Comparison of ENCODE assay signal across 12 mouse cellular contexts in the genomic region with DNA sequence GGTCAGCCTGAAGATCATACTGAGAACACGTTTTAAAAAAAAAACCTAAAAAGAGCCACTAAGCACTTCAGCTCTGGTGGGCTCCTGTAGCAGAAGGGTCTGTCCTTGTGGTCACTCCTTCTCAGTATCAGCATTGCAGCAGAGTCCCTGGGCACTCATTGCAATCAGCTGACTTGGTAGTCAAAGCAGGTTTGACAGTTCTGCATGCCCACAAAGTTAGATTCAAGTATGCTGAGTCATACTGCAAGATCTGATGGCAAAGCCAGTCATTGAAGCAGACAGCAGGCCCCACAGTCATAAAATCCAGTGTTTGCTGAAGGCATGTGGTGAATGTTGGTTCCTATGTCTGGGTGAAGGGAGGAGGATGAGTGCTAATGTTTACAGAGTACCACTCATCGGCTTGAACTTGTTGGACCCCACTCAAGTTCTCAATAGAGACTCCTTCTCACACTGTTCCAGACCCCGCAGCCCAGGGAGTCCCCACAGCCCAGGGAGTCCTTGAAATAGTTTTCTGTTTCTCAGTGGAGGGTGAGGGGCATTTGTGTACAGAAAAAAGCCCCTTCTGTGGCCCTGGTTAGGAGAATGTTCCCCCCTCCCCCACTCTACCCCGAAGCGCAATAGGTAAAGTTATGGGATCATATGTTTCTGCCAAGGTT. TPM values are rescaled to one million over a fixed set of nuclear protein-coding genes. Genes with fewer than 3 reads are reported as not detected.
DNase-seq lines count a peak whose midpoint lies in the region; ATAC-seq lines count a peak whose summit lies in the region.
"Had no signal": no experiment of that assay in that cellular context is flagged by ENCODE, and none has a peak within 500 bp of the region (broad histone marks: within the 10 kb centered on the region; RNA-seq: fewer than 3 reads in every experiment).

No protein-coding gene starts in this region.

- peak; percentile 39; the same call in 1 of the 2 replicates for ATAC-seq in heart, embryonic 12.5 days (ENCODE audit: insufficient number of reproducible peaks, low FRiP score)
- ATAC-seq in intestine, embryonic 14.5 days (replicated peaks; ENCODE audit: low FRiP score, low TSS enrichment, low read depth) = peak; percentile 72
- peak; percentile 25; the same call in 1 of the 2 replicates for ATAC-seq in stomach, embryonic 16.5 days (ENCODE audit: insufficient read depth, low FRiP score)
- no peak for ATAC-seq in kidney, embryonic 14.5 days (ENCODE audit: low FRiP score, low TSS enrichment)

- peaks cover 20% of the 10 kb centered on the region for H3K4me1 ChIP-seq in heart, embryonic 12.5 days (replicated peaks)
- 0 out of 2 replicates have a peak, but pooled peaks cover 4% of the 10 kb centered on the region for H3K4me1 ChIP-seq in intestine, embryonic 14.5 days (replicated peaks; ENCODE audit: control insufficient read depth, insufficient read depth, low read length)
- H3K4me1 ChIP-seq in stomach, embryonic 16.5 days (ENCODE audit: control insufficient read depth, insufficient read depth, low read length) = no peaks in the 10 kb centered on the region
- H3K4me1 ChIP-seq in kidney, embryonic 14.5 days (ENCODE audit: control insufficient read depth, insufficient read depth, low read length) = no peaks in the 10 kb centered on the region
- H3K4me1 ChIP-seq: embryonic facial prominence, embryonic 15.5 days; neural tube, embryonic 15.5 days had no signal

- no peak overlapping the region for H3K4me2 ChIP-seq in heart, embryonic 12.5 days
- no peak overlapping the region for H3K4me2 ChIP-seq in intestine, embryonic 14.5 days (ENCODE audit: low read length)
- no peak overlapping the region for H3K4me2 ChIP-seq in stomach, embryonic 16.5 days (ENCODE audit: low read depth, low read length)
- H3K4me2 ChIP-seq in kidney, embryonic 14.5 days (replicated peaks; ENCODE audit: low read depth, low read length) = no peak overlapping the region
- H3K4me2 ChIP-seq: embryonic facial prominence, embryonic 15.5 days; neural tube, embryonic 15.5 days had no signal

- no peak overlapping the region for H3K9ac ChIP-seq in heart, embryonic 12.5 days
- H3K9ac ChIP-seq in intestine, embryonic 14.5 days (ENCODE audit: low read length) = no peak overlapping the region
- H3K9ac ChIP-seq in stomach, embryonic 16.5 days (ENCODE audit: low read length) = no peak overlapping the region
- no peak overlapping the region for H3K9ac ChIP-seq in kidney, embryonic 14.5 days (ENCODE audit: low read depth, low read length)
- H3K9ac ChIP-seq: embryonic facial prominence, embryonic 15.5 days; neural tube, embryonic 15.5 days had no signal

- no peak for DNase-seq in heart, postnatal 36 days
- DNase-seq in adrenal gland, postnatal 10 days = peak; percentile 15
- no peak for DNase-seq in intestine, embryonic 14.5 days (ENCODE audit: low spot score)
- no peak for DNase-seq in cerebellum, adult 8-10 months
- DNase-seq in thymus, postnatal 4 days = no peak
- DNase-seq: gastrocnemius, postnatal 25 days; kidney, postnatal 25 days had no signal

- intact Hi-C loops in heart, postnatal 36 days (cut with DNase I) = no loop called here

- no peaks in the 10 kb centered on the region for H3K36me3 ChIP-seq in heart, embryonic 12.5 days
- no peaks in the 10 kb centered on the region for H3K36me3 ChIP-seq in intestine, embryonic 14.5 days (ENCODE audit: control insufficient read depth, insufficient read depth, low read length)
- no peaks in the 10 kb centered on the region for H3K36me3 ChIP-seq in stomach, embryonic 16.5 days (ENCODE audit: control insufficient read depth, insufficient read depth, low read length)
- H3K36me3 ChIP-seq in kidney, embryonic 14.5 days (ENCODE audit: control insufficient read depth, insufficient read depth, low read length) = no peaks in the 10 kb centered on the region
- H3K36me3 ChIP-seq: embryonic facial prominence, embryonic 15.5 days; neural tube, embryonic 15.5 days had no signal

- no peak overlapping the region for H3K27ac ChIP-seq in heart, embryonic 12.5 days (ENCODE audit: poor library complexity, severe bottlenecking)
- no peak overlapping the region for H3K27ac ChIP-seq in intestine, embryonic 14.5 days (ENCODE audit: low read depth)
- H3K27ac ChIP-seq in stomach, embryonic 16.5 days (ENCODE audit: low read length) = no peak overlapping the region
- no peak overlapping the region for H3K27ac ChIP-seq in kidney, embryonic 14.5 days (ENCODE audit: low read depth, low read length)
- H3K27ac ChIP-seq: embryonic facial prominence, embryonic 15.5 days; neural tube, embryonic 15.5 days had no signal

- 76% methylated on average over 5 of the region's 5 CpGs for WGBS in heart, embryonic 12.5 days
- 60% methylated on average over 5 of the region's 5 CpGs for WGBS in intestine, embryonic 14.5 days
- WGBS in stomach, embryonic 16.5 days = 68% methylated on average over 5 of the region's 5 CpGs
- WGBS in kidney, embryonic 14.5 days = 67% methylated on average over 5 of the region's 5 CpGs

- no peaks in the 10 kb centered on the region for H3K9me3 ChIP-seq in heart, embryonic 12.5 days (replicated peaks)
- H3K9me3 ChIP-seq in intestine, embryonic 14.5 days (ENCODE audit: control insufficient read depth, low read length) = no peaks in the 10 kb centered on the region
- H3K9me3 ChIP-seq in stomach, embryonic 16.5 days (replicated peaks; ENCODE audit: control insufficient read depth, low read length) = no peaks in the 10 kb centered on the region
- H3K9me3 ChIP-seq in kidney, embryonic 14.5 days (ENCODE audit: control insufficient read depth, low read length) = no peaks in the 10 kb centered on the region
- H3K9me3 ChIP-seq: embryonic facial prominence, embryonic 15.5 days; neural tube, embryonic 15.5 days had no signal

- no peak overlapping the region for H3K4me3 ChIP-seq in heart, embryonic 12.5 days
- H3K4me3 ChIP-seq in intestine, embryonic 14.5 days (ENCODE audit: low read depth, low read length) = no peak overlapping the region
- no peak overlapping the region for H3K4me3 ChIP-seq in stomach, embryonic 16.5 days (replicated peaks; ENCODE audit: low read length)
- no peak overlapping the region for H3K4me3 ChIP-seq in kidney, embryonic 14.5 days (ENCODE audit: low read length)
- H3K4me3 ChIP-seq: embryonic facial prominence, embryonic 15.5 days; neural tube, embryonic 15.5 days had no signal

- H3K27me3 ChIP-seq in heart, embryonic 12.5 days (replicated peaks) = no peaks in the 10 kb centered on the region
- H3K27me3 ChIP-seq in intestine, embryonic 14.5 days (replicated peaks; ENCODE audit: control insufficient read depth, insufficient read depth, low read length) = no peaks in the 10 kb centered on the region
- H3K27me3 ChIP-seq in stomach, embryonic 16.5 days (ENCODE audit: control insufficient read depth, insufficient read depth, low read length) = no peaks in the 10 kb centered on the region
- H3K27me3 ChIP-seq in kidney, embryonic 14.5 days (ENCODE audit: control insufficient read depth, insufficient read depth, low read length) = no peaks in the 10 kb centered on the region
- H3K27me3 ChIP-seq: embryonic facial prominence, embryonic 15.5 days; neural tube, embryonic 15.5 days had no signal

RNA-seq across cellular contexts. Expression of a gene that starts 47.2 kb away (rescaled TPM):
- polyA plus RNA-seq in heart, embryonic 12.5 days (2016; fragmentation: Nextera tagmentation; extraction: Ambion mirVana) = 77.8 and 81.6 TPM in 2 replicates
- total RNA-seq in heart, postnatal 36 days (2021) = 10 to 100 TPM; 91.7 to 95.2 TPM
- 100 to 1,000 TPM; 297 to 308 TPM for total RNA-seq in adrenal gland, postnatal 10 days (2021)
- 49.6 and 54.6 TPM in 2 replicates for polyA plus RNA-seq in intestine, embryonic 14.5 days (2014; fragmentation: Nextera tagmentation; extraction: Ambion mirVana)
- polyA plus RNA-seq in stomach, embryonic 16.5 days (2015; fragmentation: Nextera tagmentation; extraction: Ambion mirVana) = 36.6 and 51.7 TPM in 2 replicates
- 42.2 and 70.6 TPM in 2 replicates for polyA plus RNA-seq in kidney, embryonic 14.5 days (2014; fragmentation: Nextera tagmentation; extraction: Ambion mirVana)
